Mouse (Mus musculus): Measurements from ENCODE around the gene Ghr.

Ghr gene

DNA sequence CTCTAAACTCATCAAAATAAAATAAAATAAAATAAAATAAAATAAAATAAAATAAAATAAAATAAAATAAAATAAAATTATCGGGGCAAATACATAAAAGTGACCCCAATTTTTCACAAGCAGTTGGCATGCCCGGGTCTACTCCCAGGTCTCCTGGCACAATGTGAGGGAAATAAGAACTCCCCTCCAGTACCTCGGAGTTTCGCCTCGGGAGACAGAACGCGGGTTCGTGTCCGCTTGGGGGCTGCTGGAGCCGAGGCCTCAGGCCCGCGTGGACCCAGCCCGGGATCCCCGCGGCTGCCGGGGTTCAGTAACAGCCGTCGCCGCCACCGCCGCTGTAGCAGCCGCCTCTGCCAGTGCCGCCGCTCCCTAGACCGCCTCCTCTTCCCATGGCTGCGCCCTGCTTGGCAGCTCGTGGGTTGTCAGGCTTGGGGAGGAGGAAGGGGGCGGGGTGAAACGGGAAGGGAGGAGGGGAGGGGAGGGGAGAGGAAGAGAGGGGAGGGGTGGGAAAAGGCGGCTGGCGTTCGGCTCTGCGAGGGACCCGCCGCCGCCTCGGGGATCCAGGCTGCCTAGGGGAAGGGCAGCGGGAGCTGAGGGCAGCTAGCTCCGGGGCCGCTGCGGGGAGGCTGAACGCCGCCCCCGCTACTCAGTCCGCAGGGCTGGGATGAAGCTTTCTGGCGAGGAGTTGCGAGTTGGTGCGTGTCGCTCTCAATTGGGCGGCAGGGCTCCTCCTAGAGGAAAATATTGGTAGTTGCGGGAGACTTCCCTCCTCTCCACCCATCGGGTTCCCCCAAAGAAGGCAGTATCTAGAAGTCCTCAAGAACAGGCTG, at the start of gene Ghr:
Gene Ghr, minus strand, starts transcription at position 686 of the 830 bp plus-strand sequence.
- DNase-seq (ENCODE audit: low spot score), result peak; percentile 91

DNA sequence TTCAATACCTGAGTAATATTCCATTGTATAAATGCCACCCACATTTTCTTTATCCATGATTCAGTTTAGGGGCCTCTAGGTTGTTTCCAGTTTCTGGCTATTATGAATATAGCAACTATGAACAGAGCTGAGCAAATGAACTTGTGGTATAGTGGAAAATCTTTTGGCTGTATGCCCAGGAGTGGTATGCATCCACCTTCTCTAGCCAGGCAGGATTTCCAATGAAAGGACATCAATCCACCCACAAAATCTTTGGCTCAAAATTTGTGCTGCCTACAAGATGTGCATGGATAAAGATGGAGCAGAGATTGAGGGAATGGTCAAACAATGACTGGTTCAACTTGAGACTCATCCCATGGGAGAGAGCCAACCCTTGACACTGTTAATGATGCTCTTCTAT, 39.5 kb upstream of the Ghr start:
- no peak for DNase-seq (ENCODE audit: low spot score)

DNA sequence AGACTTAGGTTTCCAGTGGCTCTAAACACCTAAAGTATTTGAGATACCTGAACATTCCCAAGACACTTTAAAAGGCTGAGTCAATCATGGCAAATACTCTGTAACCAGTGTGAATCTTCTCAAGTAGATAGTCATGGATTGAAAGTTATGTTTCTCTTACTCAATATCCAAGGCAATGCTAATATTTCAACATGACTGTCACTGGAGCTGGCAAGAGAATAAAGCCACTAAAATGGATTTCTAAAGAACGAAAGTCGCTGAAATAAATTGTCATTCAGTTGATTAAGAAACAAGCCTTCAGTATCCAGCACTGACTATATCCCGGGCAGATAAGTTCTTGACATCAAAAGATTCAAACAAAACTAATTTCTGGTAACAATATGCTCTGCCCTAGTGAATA, 37.1 kb upstream of the Ghr start:
- no peak for DNase-seq (ENCODE audit: low spot score)

DNA sequence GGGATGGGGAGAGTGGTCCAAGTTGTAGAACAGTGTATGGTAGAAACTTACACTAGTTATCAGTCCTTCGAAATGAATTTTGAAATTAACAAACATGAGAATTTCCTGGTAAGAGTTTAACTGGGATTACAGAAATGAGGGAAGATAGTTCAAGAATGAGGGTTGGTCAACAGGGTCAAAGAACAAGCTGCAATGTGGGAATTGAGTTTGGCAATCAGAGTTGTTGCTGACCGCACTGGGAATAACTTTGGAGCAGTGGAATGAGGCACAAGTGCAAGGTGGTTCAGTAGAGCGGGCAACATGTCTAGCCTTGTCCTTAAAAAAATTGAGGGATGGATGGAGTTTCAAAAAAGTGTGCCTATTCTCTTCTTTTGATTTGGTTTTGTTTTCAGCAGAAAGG, 35.0 kb upstream of the Ghr start:
- DNase-seq (ENCODE audit: low spot score), result no peak

GRCm38 (mm10) chr15:3611961-3612360, 28.7 kb upstream of the Ghr start:
- DNase-seq (ENCODE audit: low spot score), result no peak

DNA sequence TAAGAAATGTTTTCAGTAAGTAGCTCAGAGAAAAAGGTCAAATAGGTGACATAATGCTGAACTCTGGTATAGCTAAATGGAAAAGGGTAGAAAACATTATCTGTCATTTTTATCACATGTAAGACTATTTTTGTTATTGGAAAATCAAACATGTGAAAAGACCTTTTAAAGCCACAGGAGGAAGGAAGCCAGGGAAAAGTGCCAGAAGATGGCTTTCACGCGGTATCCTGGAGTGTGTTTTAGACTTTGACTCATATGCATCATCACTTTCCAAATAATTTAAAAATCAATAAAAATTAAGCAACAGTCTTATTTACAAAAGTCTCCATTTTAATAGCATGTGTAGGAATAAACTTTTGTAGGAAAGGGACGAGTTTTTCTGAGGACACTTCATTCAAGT, 24.7 kb upstream of the Ghr start:
- DNase-seq (ENCODE audit: low spot score), result no peak

- no peak for DNase-seq (ENCODE audit: low spot score)
Measured at GRCm38 (mm10) chr15:3602098-3602486, 18.8 kb upstream of the Ghr start.

GRCm38 (mm10) chr15:3601422-3602097, 18.3 kb upstream of the Ghr start:
- no peak for DNase-seq (ENCODE audit: low spot score)

DNA sequence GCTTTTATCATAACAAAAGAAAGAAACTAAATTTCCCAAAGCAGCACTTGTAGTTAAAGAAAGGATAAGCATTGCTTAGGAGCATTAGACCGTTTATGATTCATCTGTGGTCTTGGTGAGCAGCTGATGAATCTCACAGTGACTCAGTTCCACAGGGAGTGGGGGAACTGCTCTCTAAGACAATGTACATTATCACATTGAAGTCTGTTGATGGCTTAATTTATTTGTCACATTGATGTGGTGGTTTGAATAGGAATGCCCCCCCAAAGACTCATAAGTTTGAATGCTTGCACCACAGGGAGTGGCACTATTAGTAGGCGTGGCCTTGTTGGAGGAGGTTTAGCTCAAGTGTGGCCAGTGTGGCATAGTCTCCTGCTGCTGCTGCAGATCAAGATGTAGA, 4.6 kb upstream of the Ghr start:
- no peak for DNase-seq (ENCODE audit: low spot score)

DNA sequence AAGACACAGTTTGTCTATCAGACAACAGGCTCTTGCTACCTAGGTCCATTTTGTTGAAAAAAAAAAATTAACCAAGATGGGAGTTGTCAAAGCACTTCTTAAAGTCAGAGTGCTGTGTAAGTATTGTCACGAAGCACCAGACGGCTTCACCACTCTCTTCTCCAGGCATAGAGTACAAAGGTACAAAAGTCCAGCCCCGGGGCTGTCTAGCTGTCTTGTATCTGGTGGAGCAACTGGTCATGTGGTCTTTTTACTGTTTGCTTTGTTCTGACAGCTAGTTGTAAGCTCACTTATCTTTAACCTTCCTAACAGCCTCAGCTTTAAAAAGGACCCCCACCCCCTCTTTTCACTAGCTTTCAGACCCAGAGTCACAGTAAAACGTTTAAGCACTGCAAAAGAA, 1.1 kb upstream of the Ghr start:
- no peak for DNase-seq (ENCODE audit: low spot score)

- peak; percentile 65 for DNase-seq (ENCODE audit: low spot score)
Measured at GRCm38 (mm10) chr15:3581861-3582806, 1.2 kb downstream of the Ghr start.

DNA sequence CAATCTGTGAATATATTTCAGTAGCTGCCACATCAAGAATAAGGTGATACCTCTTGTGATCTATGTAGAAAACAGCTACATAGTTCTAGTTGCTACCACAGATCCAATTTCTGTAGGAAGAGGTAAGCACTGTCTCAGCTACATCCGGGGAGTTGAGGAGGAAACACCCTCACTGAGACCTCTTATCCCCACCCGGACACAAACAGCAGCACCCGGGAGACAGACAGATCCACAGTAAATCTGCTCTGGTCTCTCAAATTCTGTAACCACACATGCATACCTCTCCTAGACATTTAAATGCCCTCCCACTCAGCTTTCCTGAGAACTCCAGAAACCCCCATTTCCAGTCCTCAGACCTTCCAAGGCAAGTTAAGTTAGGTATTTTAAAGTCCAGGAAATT, 2.0 kb downstream of the Ghr start:
- no peak for DNase-seq (ENCODE audit: low spot score)

DNA sequence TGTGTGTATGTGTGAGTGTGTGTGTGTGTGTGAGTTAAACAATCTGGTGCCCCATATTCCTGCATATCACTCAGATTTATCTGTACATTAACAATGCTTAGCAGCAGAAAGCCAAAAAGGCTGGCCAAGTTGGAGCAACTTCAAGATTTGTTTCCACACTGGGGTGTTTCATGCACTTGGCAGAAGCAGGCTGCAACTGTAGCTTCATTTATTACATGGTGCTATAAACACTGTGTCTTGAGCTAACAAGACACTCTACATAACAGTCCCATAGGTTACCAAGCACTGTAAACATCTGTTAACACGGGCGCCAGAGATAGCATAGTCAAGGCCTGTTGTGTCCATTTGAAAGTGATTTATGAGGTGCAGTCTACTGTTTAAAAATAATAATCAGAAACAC, 3.1 kb downstream of the Ghr start:
- DNase-seq (ENCODE audit: low spot score), result no peak

GRCm38 (mm10) chr15:3578286-3578980, 4.9 kb downstream of the Ghr start:
- no peak for DNase-seq (ENCODE audit: low spot score)

GRCm38 (mm10) chr15:3569178-3569903, 14.0 kb downstream of the Ghr start:
- DNase-seq (ENCODE audit: low spot score), result no peak

DNA sequence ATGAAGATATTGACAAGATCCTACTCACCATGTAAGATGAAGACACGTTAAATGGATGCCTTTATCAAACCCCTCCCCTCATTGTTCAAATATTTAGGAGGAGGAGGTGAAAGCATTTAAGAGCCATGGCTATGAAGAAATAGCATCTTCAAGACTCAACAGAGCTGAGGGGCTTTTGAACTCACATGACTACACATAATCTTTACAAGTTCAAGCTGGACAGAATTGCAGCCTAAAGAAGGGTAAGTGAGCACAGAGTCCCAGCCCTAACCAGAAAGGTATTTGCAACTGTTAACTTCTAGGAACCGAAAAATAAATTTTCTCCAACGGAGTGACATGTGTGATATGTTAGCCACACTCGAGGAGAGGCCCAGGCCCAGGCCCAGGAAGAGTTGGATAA, 18.7 kb downstream of the Ghr start:
- DNase-seq (ENCODE audit: low spot score), result no peak

- DNase-seq (ENCODE audit: low spot score), result no peak
Measured at GRCm38 (mm10) chr15:3563929-3564516, 19.3 kb downstream of the Ghr start.

GRCm38 (mm10) chr15:3563473-3563872, 19.8 kb downstream of the Ghr start:
- no peak for DNase-seq (ENCODE audit: low spot score)

- DNase-seq (ENCODE audit: low spot score), result no peak
Measured at GRCm38 (mm10) chr15:3558524-3558923, 24.8 kb downstream of the Ghr start.

- DNase-seq (ENCODE audit: low spot score), result no peak
Measured at GRCm38 (mm10) chr15:3544289-3544688, 39.0 kb downstream of the Ghr start.
